In genomic region chr10:43667086-43667690, GRCm38 (mm10) we compare ENCODE assay signal across 9 mouse cellular contexts.
DNase-seq lines count a peak whose midpoint lies in the region; ATAC-seq lines count a peak whose summit lies in the region.
"Had no signal": no experiment of that assay in that cellular context is flagged by ENCODE, and none has a peak within 500 bp of the region (broad histone marks: within the 10 kb centered on the region; RNA-seq: fewer than 3 reads in every experiment).

No protein-coding gene starts in this region.

- H3K9me3 ChIP-seq in lung, embryonic 16.5 days (ENCODE audit: control insufficient read depth, low read length): no peaks in the 10 kb centered on the region
- no peaks in the 10 kb centered on the region for H3K9me3 ChIP-seq in embryonic facial prominence, embryonic 13.5 days
- no peaks in the 10 kb centered on the region for H3K9me3 ChIP-seq in intestine, embryonic 14.5 days (ENCODE audit: control insufficient read depth, low read length)
- H3K9me3 ChIP-seq in neural tube, embryonic 13.5 days: no peaks in the 10 kb centered on the region

- no peak overlapping the region for H3K9ac ChIP-seq in lung, embryonic 16.5 days (ENCODE audit: low read length)
- no peak overlapping the region for H3K9ac ChIP-seq in embryonic facial prominence, embryonic 13.5 days
- H3K9ac ChIP-seq in intestine, embryonic 14.5 days (ENCODE audit: low read length): no peak overlapping the region
- no peak overlapping the region for H3K9ac ChIP-seq in neural tube, embryonic 13.5 days

- WGBS in lung, embryonic 16.5 days: 54% methylated on average over 25 of the region's 25 CpGs
- 63% methylated on average over 25 of the region's 25 CpGs for WGBS in embryonic facial prominence, embryonic 13.5 days
- 56% methylated on average over 25 of the region's 25 CpGs for WGBS in intestine, embryonic 14.5 days
- 62% methylated on average over 25 of the region's 25 CpGs for WGBS in neural tube, embryonic 13.5 days

- H3K27ac ChIP-seq in lung, embryonic 16.5 days (ENCODE audit: low read length): no peak overlapping the region
- no peak overlapping the region for H3K27ac ChIP-seq in embryonic facial prominence, embryonic 13.5 days
- no peak overlapping the region for H3K27ac ChIP-seq in intestine, embryonic 14.5 days (ENCODE audit: low read depth)
- no peak overlapping the region for H3K27ac ChIP-seq in neural tube, embryonic 13.5 days (replicated peaks)

- no peak for ATAC-seq in lung, embryonic 16.5 days (ENCODE audit: low read depth)
- no peak for ATAC-seq in embryonic facial prominence, embryonic 13.5 days (ENCODE audit: insufficient number of reproducible peaks, insufficient read depth, low FRiP score, low TSS enrichment, low read depth)
- no peak for ATAC-seq in intestine, embryonic 14.5 days (replicated peaks; ENCODE audit: low FRiP score, low TSS enrichment, low read depth)
- no peak for ATAC-seq in neural tube, embryonic 13.5 days (ENCODE audit: low read depth)

- peak overlapping the region; percentile 30 for H3K4me2 ChIP-seq in lung, embryonic 16.5 days (ENCODE audit: low read depth, low read length)
- peak overlapping the region; percentile 41 for H3K4me2 ChIP-seq in embryonic facial prominence, embryonic 13.5 days
- H3K4me2 ChIP-seq in intestine, embryonic 14.5 days (ENCODE audit: low read length): peak overlapping the region; percentile 37
- peak overlapping the region; percentile 33 for H3K4me2 ChIP-seq in neural tube, embryonic 13.5 days

- no peak overlapping the region for H3K4me3 ChIP-seq in lung, embryonic 16.5 days (ENCODE audit: low read length)
- 0 out of 2 replicates have a peak overlapping the region, but pooled peaks have one; percentile 6 for H3K4me3 ChIP-seq in embryonic facial prominence, embryonic 13.5 days
- no peak overlapping the region for H3K4me3 ChIP-seq in intestine, embryonic 14.5 days (ENCODE audit: low read depth, low read length)
- no peak overlapping the region for H3K4me3 ChIP-seq in neural tube, embryonic 13.5 days

- H3K4me1 ChIP-seq in lung, embryonic 16.5 days (replicated peaks; ENCODE audit: control insufficient read depth, insufficient read depth, low read length): peaks cover 13% of the 10 kb centered on the region
- peaks cover 14% of the 10 kb centered on the region; the same call in 1 of the 2 replicates for H3K4me1 ChIP-seq in embryonic facial prominence, embryonic 13.5 days
- peaks cover 27% of the 10 kb centered on the region for H3K4me1 ChIP-seq in intestine, embryonic 14.5 days (replicated peaks; ENCODE audit: control insufficient read depth, insufficient read depth, low read length)
- H3K4me1 ChIP-seq in neural tube, embryonic 13.5 days (replicated peaks): no peaks in the 10 kb centered on the region

- no peaks in the 10 kb centered on the region for H3K36me3 ChIP-seq in lung, embryonic 16.5 days (ENCODE audit: control insufficient read depth, insufficient read depth, low read length)
- H3K36me3 ChIP-seq in embryonic facial prominence, embryonic 13.5 days: no peaks in the 10 kb centered on the region
- H3K36me3 ChIP-seq in intestine, embryonic 14.5 days (ENCODE audit: control insufficient read depth, insufficient read depth, low read length): no peaks in the 10 kb centered on the region
- H3K36me3 ChIP-seq in neural tube, embryonic 13.5 days: no peaks in the 10 kb centered on the region

- H3K27me3 ChIP-seq in lung, embryonic 16.5 days (ENCODE audit: control insufficient read depth, insufficient read depth, low read depth, low read length): no peaks in the 10 kb centered on the region
- no peaks in the 10 kb centered on the region for H3K27me3 ChIP-seq in embryonic facial prominence, embryonic 13.5 days
- H3K27me3 ChIP-seq in intestine, embryonic 14.5 days (replicated peaks; ENCODE audit: control insufficient read depth, insufficient read depth, low read length): no peaks in the 10 kb centered on the region
- H3K27me3 ChIP-seq in neural tube, embryonic 13.5 days: no peaks in the 10 kb centered on the region

- no peak for DNase-seq in lung, postnatal 14 days
- no peak for DNase-seq in intestine, embryonic 14.5 days (ENCODE audit: low spot score)
- no peak for DNase-seq in right cerebral cortex, adult 2 months (ENCODE audit: low spot score in 2 of 2)
- DNase-seq in retina, postnatal 1 day: no peak
- DNase-seq: kidney, postnatal 4 days; thymus, postnatal 14 days had no signal
